In the genomic region with DNA sequence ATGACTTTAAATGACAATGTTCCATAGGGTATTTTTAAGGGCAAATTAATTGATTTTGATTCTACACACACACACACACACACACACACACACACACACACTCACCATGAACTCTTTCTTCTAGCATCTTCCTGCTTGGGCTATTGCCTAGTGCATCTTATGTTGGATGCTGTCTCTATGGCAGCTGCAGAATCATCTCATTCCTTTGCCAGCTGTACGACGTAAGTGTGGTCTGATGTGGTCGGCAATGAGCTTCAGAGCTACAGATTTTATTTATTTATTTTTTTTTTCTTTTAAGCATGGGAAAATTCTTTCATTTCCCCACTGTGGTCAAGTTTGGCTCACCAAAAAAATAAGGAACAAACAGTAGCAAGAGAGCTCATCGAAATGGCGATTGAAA, we compare ENCODE assay signal across 18 mouse cellular contexts.
"Had no signal": no experiment of that assay in that cellular context is flagged by ENCODE, and none has a peak within 500 bp of the region (broad histone marks: within the 10 kb centered on the region; RNA-seq: fewer than 3 reads in every experiment).

No protein-coding gene starts in this region.

- H3K9me3 ChIP-seq: limb, embryonic 12.5 days; limb, embryonic 15.5 days; lung, embryonic 15.5 days; midbrain, embryonic 10.5 days; midbrain, embryonic 13.5 days; neural tube, embryonic 13.5 days had no signal

- H3K9ac ChIP-seq: limb, embryonic 12.5 days; limb, embryonic 15.5 days; liver, embryonic 14.5 days; liver, postnatal 0 days; lung, embryonic 15.5 days; midbrain, embryonic 13.5 days; neural tube, embryonic 13.5 days had no signal

- H3K4me2 ChIP-seq: limb, embryonic 12.5 days; limb, embryonic 15.5 days; liver, embryonic 11.5 days; lung, embryonic 15.5 days; midbrain, embryonic 13.5 days; neural tube, embryonic 13.5 days had no signal

- H3K27me3 ChIP-seq: limb, embryonic 12.5 days; limb, embryonic 15.5 days; lung, embryonic 15.5 days; midbrain, embryonic 13.5 days; neural tube, embryonic 13.5 days had no signal

- H3K27ac ChIP-seq: limb, embryonic 12.5 days; limb, embryonic 15.5 days; liver, embryonic 14.5 days; midbrain, embryonic 10.5 days; midbrain, embryonic 13.5 days; neural tube, embryonic 13.5 days had no signal

- H3K36me3 ChIP-seq: limb, embryonic 12.5 days; limb, embryonic 15.5 days; lung, embryonic 15.5 days; midbrain, embryonic 10.5 days; midbrain, embryonic 13.5 days; neural tube, embryonic 13.5 days had no signal

- H3K4me3 ChIP-seq: limb, embryonic 12.5 days; limb, embryonic 15.5 days; lung, embryonic 15.5 days; megakaryocyte, embryonic 14.5 days; midbrain, embryonic 10.5 days; midbrain, embryonic 13.5 days; myocyte; neural tube, embryonic 13.5 days had no signal

- DNase-seq: kidney, adult 18-20 months; left cerebral cortex, postnatal 4 days; liver, postnatal 0 days; lung, postnatal 14 days; lung, postnatal 4 days; thymus, adult 18-20 months; thymus, postnatal 36 days had no signal

- ATAC-seq: liver, postnatal 0 days; midbrain, embryonic 13.5 days; midbrain, embryonic 16.5 days had no signal

- H3K4me1 ChIP-seq: megakaryocyte, embryonic 14.5 days; midbrain, embryonic 13.5 days had no signal
